Mouse (Mus musculus) liver, postnatal 0 days (tissue): ENCODE data around the gene Rpl35. TPM values are rescaled to one million over a fixed set of nuclear protein-coding genes. Genes with fewer than 3 reads are reported as not detected.
A peak's percentile ranks its signal among the peaks of the same experiment; 100 is the strongest.

Source experiments
- ATAC-seq: fragments of 200-750 bp; cut with Nextera tagmentation; 2 replicates; pipeline ENCODE4 v1.8.0; 2017; ENCODE audit warnings: mild to moderate bottlenecking, moderate library complexity
- DNase-seq: peaks from one replicate; pipeline ENCODE4 v3.0.0-alpha.2; 2016
- H3K27ac ChIP-seq: fragments of 300-500 bp; sonication (generic); 2 replicates; pipeline ENCODE4 v1.5.1; 2014; ENCODE audit warnings: antibody characterized with exemption, moderate library complexity, mild to moderate bottlenecking, low read depth
- H3K27me3 ChIP-seq: fragments of 300-500 bp; sonication (generic); 2 replicates; pipeline ENCODE4 v1.6.1; 2014; ENCODE audit warnings: low read length, control low read depth, mixed read lengths; ENCODE audit not compliant: insufficient read depth
- H3K36me3 ChIP-seq: fragments of 300-500 bp; sonication (generic); replicated peaks from 2 replicates; pipeline ENCODE4 v1.6.1; 2014; ENCODE audit warnings: mild to moderate bottlenecking, control low read depth, low read length, moderate library complexity, mixed read lengths; ENCODE audit not compliant: insufficient read depth
- H3K4me1 ChIP-seq: fragments of 300-500 bp; sonication (generic); 2 replicates; pipeline ENCODE4 v1.6.1; 2014; ENCODE audit warnings: antibody characterized with exemption, mild to moderate bottlenecking, control low read depth; ENCODE audit not compliant: insufficient read depth
- H3K4me2 ChIP-seq: fragments of 300-500 bp; sonication (generic); 2 replicates; pipeline ENCODE4 v1.6.1; 2014; ENCODE audit warnings: low read depth, mild to moderate bottlenecking, low read length, moderate library complexity, mixed read lengths
- H3K4me3 ChIP-seq: fragments of 300-500 bp; sonication (generic); 2 replicates; pipeline ENCODE4 v1.5.1; 2014; ENCODE audit warnings: low read depth, low read length
- H3K9ac ChIP-seq: fragments of 300-500 bp; sonication (generic); replicated peaks from 2 replicates; pipeline ENCODE4 v1.6.1; 2014; ENCODE audit warnings: mild to moderate bottlenecking, moderate library complexity
- H3K9me3 ChIP-seq: fragments of 300-500 bp; sonication (generic); 2 replicates; pipeline ENCODE4 v1.6.1; 2016; ENCODE audit warnings: mild to moderate bottlenecking, control low read depth, low read length, mixed read lengths
- CTCF ChIP-seq: sonication (generic); IDR thresholded peaks from 2 replicates; pipeline ENCODE4 v1.5.1; 2016; ENCODE audit warnings: antibody characterized with exemption, low read depth
- EP300 ChIP-seq: IDR thresholded peaks from 2 replicates; pipeline ENCODE4 v1.6.1; 2016; ENCODE audit warnings: antibody characterized with exemption, low read depth, mild to moderate bottlenecking
- WGBS: fragments of 180-500 bp; shearing (Covaris S2); extraction: QIAGEN DNeasy Blood & Tissue Kit; methylation state at CpG from one replicate; pipeline ENCODE4 v1.1.7; 2014; ENCODE audit not compliant: insufficient replicate concordance; 5-methylcytosine and 5-hydroxymethylcytosine counted together
- polyA plus RNA-seq: library from polyadenylated mRNA; unstranded; fragments of >200 nt; fragmentation: Nextera tagmentation; extraction: Ambion mirVana; gene quantifications from 2 replicates; pipeline ENCODE4 v1.2.1, GENCODE M21; 2015

Rpl35 gene
- polyA plus RNA-seq, 1 experiment from 2014 or later: 574 TPM

GRCm38 (mm10) chr2:38992004-38992403, 13.4 kb downstream of the Rpl35 start:
- Histone ChIP-seq H3K4me1 (peaks cover 2% of the 10 kb centered on the region; the same call in 1 of the 2 replicates), H3K36me3 (no peaks in the 10 kb centered on the region), H3K27ac (no peak overlapping the region), H3K4me3 (no peak overlapping the region), H3K4me2 (no peak overlapping the region), H3K27me3 (no peaks in the 10 kb centered on the region), H3K9me3 (no peaks in the 10 kb centered on the region), H3K9ac (no peak overlapping the region)
- DNase-seq (no peak), ATAC-seq (no peak)
- WGBS: 45% methylated on average over 4 of the region's 4 CpGs
- TF ChIP-seq EP300 (no peak), CTCF (no peak)

DNA sequence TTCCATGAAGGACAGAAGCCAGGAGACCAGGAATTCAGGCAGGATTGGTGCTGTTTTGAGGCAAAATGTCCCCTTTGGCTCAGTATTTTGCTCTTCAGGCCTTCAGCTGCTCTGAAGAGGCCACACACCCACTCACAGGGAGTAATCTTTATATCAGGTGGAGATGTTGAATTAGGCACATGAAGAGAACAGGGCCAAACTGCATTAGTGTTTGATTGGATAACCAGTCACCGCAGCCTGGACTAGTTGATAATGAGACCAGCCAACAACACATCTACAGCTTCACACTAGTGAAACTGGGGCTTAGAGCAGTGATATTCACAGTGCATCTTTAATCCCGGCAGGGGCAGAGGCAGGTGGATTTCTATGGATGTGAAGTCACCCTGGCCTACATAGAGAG, 16.5 kb downstream of the Rpl35 start:
- WGBS: 65% methylated on average over 2 of the region's 2 CpGs
- Histone ChIP-seq H3K9ac (no peak overlapping the region), H3K4me1 (peaks cover 2% of the 10 kb centered on the region; the same call in 1 of the 2 replicates), H3K9me3 (no peaks in the 10 kb centered on the region; the same call in 1 of the 2 replicates), H3K36me3 (no peaks in the 10 kb centered on the region), H3K4me2 (no peak overlapping the region), H3K4me3 (no peak overlapping the region), H3K27me3 (no peaks in the 10 kb centered on the region), H3K27ac (no peak overlapping the region)
- DNase-seq (no peak), ATAC-seq (peak; percentile 75)
- TF ChIP-seq CTCF (no peak), EP300 (peak; percentile 86)

- H3K4me2 ChIP-seq: no peak overlapping the region
- H3K27ac ChIP-seq: no peak overlapping the region
- no peak overlapping the region for H3K9ac ChIP-seq
- ATAC-seq (no peak), DNase-seq (no peak)
- H3K4me3 ChIP-seq: no peak overlapping the region
- no peaks in the 10 kb centered on the region for H3K36me3 ChIP-seq
- peaks cover 2% of the 10 kb centered on the region; the same call in 1 of the 2 replicates for H3K4me1 ChIP-seq
- WGBS: 66% methylated on average over 6 of the region's 6 CpGs
- H3K9me3 ChIP-seq: peaks cover 5% of the 10 kb centered on the region
- H3K27me3 ChIP-seq: no peaks in the 10 kb centered on the region
- TF ChIP-seq CTCF (no peak), EP300 (no peak)
Observed at GRCm38 (mm10) chr2:38987803-38988510, 17.5 kb downstream of the Rpl35 start.

DNA sequence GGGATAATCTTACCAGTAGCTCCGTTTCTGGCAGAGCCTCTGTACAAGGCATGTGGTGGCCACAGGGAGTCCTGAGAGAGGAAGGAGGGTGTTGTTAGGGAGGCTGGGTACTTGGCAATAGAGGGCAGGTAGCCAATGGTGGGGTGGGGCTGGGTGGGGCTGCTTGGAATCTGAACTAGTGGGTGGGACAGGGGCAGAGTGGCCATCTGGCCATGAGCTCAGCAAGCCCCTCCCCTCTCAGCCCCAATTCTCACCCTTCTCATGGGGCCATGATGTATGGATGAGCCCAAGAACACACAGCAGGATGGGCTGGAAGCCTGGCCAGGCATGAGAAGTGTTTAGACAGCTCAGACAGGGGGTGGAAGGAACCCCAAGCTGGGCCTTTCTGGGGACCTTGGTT, 18.1 kb downstream of the Rpl35 start:
- ATAC-seq: no peak
- H3K4me2 ChIP-seq: no peak overlapping the region
- no peaks in the 10 kb centered on the region for H3K27me3 ChIP-seq
- H3K9me3 ChIP-seq: peaks cover 5% of the 10 kb centered on the region
- TF ChIP-seq EP300: no peak
- TF ChIP-seq CTCF: no peak
- H3K9ac ChIP-seq: no peak overlapping the region
- DNase-seq: no peak
- 73% methylated on average over 1 of the region's 1 CpGs for WGBS
- H3K4me1 ChIP-seq: 0 out of 2 replicates have a peak, but pooled peaks cover 2% of the 10 kb centered on the region
- H3K36me3 ChIP-seq: no peaks in the 10 kb centered on the region
- no peak overlapping the region for H3K27ac ChIP-seq
- H3K4me3 ChIP-seq: no peak overlapping the region

GRCm38 (mm10) chr2:38986580-38986979, 18.8 kb downstream of the Rpl35 start:
- Histone ChIP-seq H3K36me3 (no peaks in the 10 kb centered on the region), H3K9ac (no peak overlapping the region), H3K4me1 (0 out of 2 replicates have a peak, but pooled peaks cover 2% of the 10 kb centered on the region), H3K9me3 (peaks cover 5% of the 10 kb centered on the region), H3K4me3 (no peak overlapping the region), H3K27me3 (no peaks in the 10 kb centered on the region), H3K27ac (no peak overlapping the region), H3K4me2 (no peak overlapping the region)
- no peak for DNase-seq
- ATAC-seq: no peak
- no peak for TF ChIP-seq CTCF
- TF ChIP-seq EP300: no peak
- WGBS: 67% methylated on average over 3 of the region's 3 CpGs

- no peak overlapping the region for H3K9ac ChIP-seq
- H3K27ac ChIP-seq: no peak overlapping the region
- no peaks in the 10 kb centered on the region for H3K27me3 ChIP-seq
- WGBS: 94% methylated on average over 2 of the region's 2 CpGs
- H3K4me1 ChIP-seq: 0 out of 2 replicates have a peak, but pooled peaks cover 2% of the 10 kb centered on the region
- no peaks in the 10 kb centered on the region for H3K36me3 ChIP-seq
- DNase-seq (no peak), ATAC-seq (no peak)
- H3K4me3 ChIP-seq: no peak overlapping the region
- H3K9me3 ChIP-seq: peaks cover 5% of the 10 kb centered on the region
- H3K4me2 ChIP-seq: no peak overlapping the region
- TF ChIP-seq CTCF (peak; percentile 54), EP300 (no peak)
Observed at GRCm38 (mm10) chr2:38983456-38983855, 22.0 kb downstream of the Rpl35 start.
